Mouse (Mus musculus): Measurements from ENCODE around the gene Ap3b1. TPM values are rescaled to one million over a fixed set of nuclear protein-coding genes. Genes with fewer than 3 reads are reported as not detected.
A peak's percentile ranks its signal among the peaks of the same experiment; 100 is the strongest.
"Not testable (repeated sequence)": the region's sequence is repeated elsewhere in the genome, so short reads cannot be mapped to it uniquely, and the experiment has no call there.

The Ap3b1 gene
- 100 to 1,000 TPM; 142 to 277 (median 184) TPM for total RNA-seq (2018; cell fraction: chromatin; rRNA removed)
- total RNA-seq (2018; cell fraction: cytosol; rRNA removed): 100 to 1,000 TPM; 101 to 144 (median 115) TPM
- total RNA-seq (2018; cell fraction: nucleus; rRNA removed): 100 to 1,000 TPM in 20 of 26 experiments, 10 to 100 TPM in 6; 88.8 to 199 (median 110) TPM
- 86.0 to 169 TPM (median 89.4 TPM) in 3 replicates for polyA plus RNA-seq (2018)

DNA sequence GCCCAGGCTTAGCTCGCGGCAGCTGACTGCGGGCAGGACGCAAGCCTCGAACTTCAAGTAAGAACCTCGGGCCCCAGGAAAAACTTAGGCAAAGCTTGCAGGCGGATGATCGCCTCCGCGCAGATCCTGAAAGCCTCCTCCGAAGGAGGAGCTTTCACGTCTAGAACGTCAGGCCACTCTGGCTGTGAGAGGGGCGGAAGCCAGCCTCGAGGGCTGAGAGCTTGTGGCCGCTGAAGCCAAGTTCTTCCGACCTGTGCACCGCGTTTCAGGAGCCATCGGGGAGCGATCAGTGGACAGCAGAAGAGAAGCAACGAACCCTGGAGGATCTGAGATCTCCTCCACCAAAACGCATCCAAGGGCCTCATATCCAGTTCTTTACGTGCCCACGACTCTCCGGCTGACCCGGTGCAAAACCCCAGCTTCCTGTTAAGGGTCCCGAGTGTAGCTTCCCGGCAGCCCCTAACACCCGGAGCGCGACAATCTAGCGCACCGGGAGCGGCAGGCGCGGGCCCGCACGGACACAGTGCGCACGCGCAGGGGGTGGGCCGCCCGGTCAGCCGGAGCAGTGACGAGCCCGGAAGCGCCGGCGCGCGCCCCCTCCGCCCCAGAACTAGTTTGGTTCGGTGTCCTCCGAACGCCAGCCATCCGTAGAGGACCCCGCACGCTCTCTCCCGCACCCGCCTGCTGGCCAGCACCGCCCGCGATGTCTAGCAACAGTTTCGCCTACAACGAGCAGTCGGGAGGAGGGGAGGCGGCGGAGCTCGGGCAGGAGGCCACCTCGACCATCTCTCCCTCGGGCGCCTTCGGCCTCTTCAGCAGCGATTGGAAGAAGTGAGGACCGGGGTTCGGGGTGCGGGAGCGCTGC lies at the start of gene Ap3b1:
Gene Ap3b1 (plus strand): TSS at position 560 of the 865 bp plus-strand sequence.
- H3K79me2 ChIP-seq (ENCODE audit: inconsistent target): peaks cover 45% of the 10 kb centered on the region
- H3K36me3 ChIP-seq (ENCODE audit: inconsistent target): peaks cover 9% of the 10 kb centered on the region
- peak within 1 kb of the TSS; percentile 70 for H3K4me3 ChIP-seq (ENCODE audit: inconsistent target)
- H3K27ac ChIP-seq: peak within 1 kb of the TSS; percentile 89
- WGBS (ENCODE audit: missing documents): under 1% methylated on average over 79 of the region's 79 CpGs

GRCm38 (mm10) chr13:94312812-94313211 lies 45.9 kb upstream of the Ap3b1 start:
- not testable (repeated sequence) for H3K27ac ChIP-seq; H3K4me3 ChIP-seq (ENCODE audit: inconsistent target); H3K79me2 ChIP-seq (ENCODE audit: inconsistent target); H3K36me3 ChIP-seq (ENCODE audit: inconsistent target)
- 91% methylated on average over 8 of the region's 8 CpGs for WGBS (ENCODE audit: missing documents)

DNA sequence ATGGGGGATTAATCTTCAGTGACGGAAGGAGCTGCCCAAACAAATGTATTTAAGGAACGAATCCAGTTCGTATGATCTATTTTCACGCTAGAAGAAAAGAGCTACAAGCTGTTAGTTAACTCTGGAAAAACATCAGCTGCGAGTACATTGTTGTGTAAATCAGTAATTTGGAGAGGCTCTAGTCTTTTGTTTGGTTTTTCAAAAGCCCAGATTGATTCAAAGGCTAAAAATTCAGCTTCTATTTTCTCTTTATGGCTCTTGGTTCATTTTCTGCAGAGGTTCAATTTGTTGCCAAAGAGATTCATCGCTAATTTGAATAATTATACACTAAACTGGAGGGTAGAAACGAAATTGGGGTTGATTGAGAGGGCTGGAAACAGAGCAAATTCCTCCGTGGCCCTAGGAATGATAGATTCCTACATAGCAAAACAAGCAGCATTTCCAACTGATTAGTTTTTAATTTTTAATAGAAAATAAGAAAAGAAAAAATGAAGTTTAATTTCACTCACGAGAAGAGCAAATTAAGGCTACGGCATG lies 41.7 kb upstream of the Ap3b1 start:
- no peak overlapping the region for H3K27ac ChIP-seq
- 95% methylated on average over 10 of the region's 10 CpGs for WGBS (ENCODE audit: missing documents)
- no peaks in the 10 kb centered on the region for H3K36me3 ChIP-seq (ENCODE audit: inconsistent target)
- no peaks in the 10 kb centered on the region for H3K79me2 ChIP-seq (ENCODE audit: inconsistent target)
- no peak overlapping the region for H3K4me3 ChIP-seq (ENCODE audit: inconsistent target)

- 94% methylated on average over 1 of the region's 1 CpGs for WGBS (ENCODE audit: missing documents)
- no peaks in the 10 kb centered on the region for H3K36me3 ChIP-seq (ENCODE audit: inconsistent target)
- H3K79me2 ChIP-seq (ENCODE audit: inconsistent target): no peaks in the 10 kb centered on the region
- H3K27ac ChIP-seq: no peak overlapping the region
- H3K4me3 ChIP-seq (ENCODE audit: inconsistent target): no peak overlapping the region
Observed at GRCm38 (mm10) chr13:94321094-94321792, 37.5 kb upstream of the Ap3b1 start.

- WGBS (ENCODE audit: missing documents): 27% methylated on average over 4 of the region's 4 CpGs
- Histone ChIP-seq H3K79me2 (ENCODE audit: inconsistent target) (no peaks in the 10 kb centered on the region), H3K27ac (peak overlapping the region; percentile 27), H3K36me3 (ENCODE audit: inconsistent target) (no peaks in the 10 kb centered on the region), H3K4me3 (ENCODE audit: inconsistent target) (no peak overlapping the region)
Observed at GRCm38 (mm10) chr13:94322475-94322874, 36.3 kb upstream of the Ap3b1 start.

DNA sequence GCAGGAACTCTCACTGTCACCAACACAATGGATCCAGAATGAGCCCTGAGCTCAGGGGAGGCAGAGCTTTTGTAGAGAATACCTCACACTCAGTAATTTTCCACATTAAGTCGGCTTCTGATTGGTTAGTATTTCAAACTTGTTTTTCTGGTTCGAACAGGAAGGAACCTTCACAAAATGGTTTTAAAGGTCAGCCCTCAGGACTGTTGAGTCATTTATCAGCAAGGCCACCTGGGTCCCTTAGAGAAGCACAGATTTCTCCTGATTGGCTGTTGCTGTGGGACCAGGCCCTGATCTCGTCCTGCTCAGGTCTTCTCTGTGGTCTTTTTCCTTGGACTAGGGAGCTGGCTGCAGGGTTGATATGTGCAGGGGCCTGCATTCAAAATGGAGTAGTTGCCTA lies 30.7 kb upstream of the Ap3b1 start:
- Histone ChIP-seq H3K79me2 (ENCODE audit: inconsistent target) (no peaks in the 10 kb centered on the region), H3K36me3 (ENCODE audit: inconsistent target) (no peaks in the 10 kb centered on the region), H3K27ac (no peak overlapping the region), H3K4me3 (ENCODE audit: inconsistent target) (no peak overlapping the region)
- 35% methylated on average over 3 of the region's 3 CpGs for WGBS (ENCODE audit: missing documents)

GRCm38 (mm10) chr13:94329005-94329404 lies 29.8 kb upstream of the Ap3b1 start:
- H3K36me3 ChIP-seq (ENCODE audit: inconsistent target); H3K27ac ChIP-seq; H3K4me3 ChIP-seq (ENCODE audit: inconsistent target); H3K79me2 ChIP-seq (ENCODE audit: inconsistent target): not testable (repeated sequence)
- WGBS (ENCODE audit: missing documents): 96% methylated on average over 6 of the region's 6 CpGs

DNA sequence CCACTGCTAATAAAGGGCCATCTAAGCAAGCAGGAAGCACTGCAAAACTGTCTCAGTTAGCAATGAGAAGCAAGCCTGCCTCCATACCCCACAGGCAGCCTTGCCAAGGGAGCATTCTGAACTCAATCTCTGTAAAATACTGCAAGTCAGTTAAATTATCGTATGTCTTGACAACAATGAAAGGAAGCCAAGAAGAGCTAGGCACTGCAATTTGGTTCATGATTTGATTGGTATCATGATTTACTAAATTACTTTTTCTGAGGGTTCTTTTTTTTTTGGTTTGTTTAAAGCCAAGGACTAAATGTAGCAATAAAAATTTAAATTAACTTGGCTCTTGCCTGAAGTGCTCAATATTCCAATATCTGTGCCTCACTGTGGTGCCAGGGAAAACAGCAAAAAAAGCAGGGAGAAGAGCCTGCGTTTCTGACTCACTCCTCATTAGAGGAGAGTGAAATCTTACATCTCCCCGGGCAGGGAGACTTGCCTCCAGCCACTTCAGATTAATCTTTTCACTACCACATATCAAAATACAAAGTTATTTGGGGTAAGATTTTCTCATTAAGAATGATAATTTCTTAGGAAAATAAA lies 28.3 kb upstream of the Ap3b1 start:
- Histone ChIP-seq H3K79me2 (ENCODE audit: inconsistent target) (no peaks in the 10 kb centered on the region), H3K36me3 (ENCODE audit: inconsistent target) (no peaks in the 10 kb centered on the region), H3K27ac (no peak overlapping the region), H3K4me3 (ENCODE audit: inconsistent target) (no peak overlapping the region)
- WGBS (ENCODE audit: missing documents): 87% methylated on average over 3 of the region's 3 CpGs

GRCm38 (mm10) chr13:94338357-94338756 lies 20.4 kb upstream of the Ap3b1 start:
- Histone ChIP-seq H3K36me3 (ENCODE audit: inconsistent target) (no peaks in the 10 kb centered on the region), H3K4me3 (ENCODE audit: inconsistent target) (no peak overlapping the region), H3K79me2 (ENCODE audit: inconsistent target) (no peaks in the 10 kb centered on the region), H3K27ac (no peak overlapping the region)
- 50% methylated on average over 3 of the region's 3 CpGs for WGBS (ENCODE audit: missing documents)

GRCm38 (mm10) chr13:94343192-94343591 lies 15.6 kb upstream of the Ap3b1 start:
- no peaks in the 10 kb centered on the region for H3K36me3 ChIP-seq (ENCODE audit: inconsistent target)
- H3K4me3 ChIP-seq (ENCODE audit: inconsistent target): no peak overlapping the region
- 96% methylated on average over 5 of the region's 5 CpGs for WGBS (ENCODE audit: missing documents)
- no peak overlapping the region for H3K27ac ChIP-seq
- no peaks in the 10 kb centered on the region for H3K79me2 ChIP-seq (ENCODE audit: inconsistent target)

- not testable (repeated sequence) for H3K36me3 ChIP-seq (ENCODE audit: inconsistent target); H3K4me3 ChIP-seq (ENCODE audit: inconsistent target); H3K27ac ChIP-seq; H3K79me2 ChIP-seq (ENCODE audit: inconsistent target)
- WGBS (ENCODE audit: missing documents): 98% methylated on average over 13 of the region's 14 CpGs
Observed at GRCm38 (mm10) chr13:94344600-94344999, 14.2 kb upstream of the Ap3b1 start.

GRCm38 (mm10) chr13:94354584-94354983 lies 4.2 kb upstream of the Ap3b1 start:
- Histone ChIP-seq H3K79me2 (ENCODE audit: inconsistent target) (peaks cover 4% of the 10 kb centered on the region), H3K4me3 (ENCODE audit: inconsistent target) (no peak overlapping the region), H3K36me3 (ENCODE audit: inconsistent target) (no peaks in the 10 kb centered on the region), H3K27ac (no peak overlapping the region)
- 12% methylated on average over 3 of the region's 3 CpGs for WGBS (ENCODE audit: missing documents)

DNA sequence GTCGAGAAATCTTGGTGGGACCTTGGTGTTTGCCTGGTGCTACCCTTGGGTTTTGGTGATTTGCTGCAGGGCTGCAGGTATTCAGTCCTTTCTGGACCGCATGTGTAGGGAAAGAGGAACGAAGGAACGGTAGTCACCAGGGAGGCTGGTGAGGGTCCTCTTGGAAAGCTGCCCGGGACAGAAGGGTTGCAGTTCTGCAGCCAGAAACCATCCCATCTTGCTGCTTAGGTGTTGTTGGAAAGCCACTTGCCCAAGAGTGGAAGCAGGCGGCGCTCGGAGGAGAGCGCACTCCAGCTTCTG lies 709 bp upstream of the Ap3b1 start:
- 1% methylated on average over 9 of the region's 9 CpGs for WGBS (ENCODE audit: missing documents)
- Histone ChIP-seq H3K4me3 (ENCODE audit: inconsistent target) (peak overlapping the region; percentile 70), H3K36me3 (ENCODE audit: inconsistent target) (peaks cover 9% of the 10 kb centered on the region), H3K27ac (peak overlapping the region; percentile 89), H3K79me2 (ENCODE audit: inconsistent target) (peaks cover 39% of the 10 kb centered on the region)

- H3K36me3 ChIP-seq (ENCODE audit: inconsistent target): peaks cover 9% of the 10 kb centered on the region
- H3K79me2 ChIP-seq (ENCODE audit: inconsistent target): peaks cover 52% of the 10 kb centered on the region
- no peak overlapping the region for H3K27ac ChIP-seq
- H3K4me3 ChIP-seq (ENCODE audit: inconsistent target): peak overlapping the region; percentile 70
- 19% methylated on average over 21 of the region's 25 CpGs for WGBS (ENCODE audit: missing documents)
Observed at GRCm38 (mm10) chr13:94359282-94359920, 641 bp downstream of the Ap3b1 start.
